Mouse (Mus musculus) small intestine, adult 2 months (tissue): ENCODE data around the gene Washc3.

Experiments used
- CTCF ChIP-seq: fragments of 200-500 bp; IDR thresholded peaks from 2 replicates; pipeline ENCODE4 v1.5.1; 2012; ENCODE audit warnings: low read depth, mild to moderate bottlenecking, control low read depth, inconsistent platforms, low read length, moderate library complexity, mixed read lengths; ENCODE audit not compliant: insufficient replicate concordance, insufficient read length; ENCODE audit errors: extremely low read depth
- POLR2A ChIP-seq: fragments of 200-500 bp; IDR thresholded peaks from 2 replicates; pipeline ENCODE4 v1.6.1; 2012; ENCODE audit warnings: low read depth, mild to moderate bottlenecking, control low read depth, inconsistent platforms, low read length, moderate library complexity

DNA sequence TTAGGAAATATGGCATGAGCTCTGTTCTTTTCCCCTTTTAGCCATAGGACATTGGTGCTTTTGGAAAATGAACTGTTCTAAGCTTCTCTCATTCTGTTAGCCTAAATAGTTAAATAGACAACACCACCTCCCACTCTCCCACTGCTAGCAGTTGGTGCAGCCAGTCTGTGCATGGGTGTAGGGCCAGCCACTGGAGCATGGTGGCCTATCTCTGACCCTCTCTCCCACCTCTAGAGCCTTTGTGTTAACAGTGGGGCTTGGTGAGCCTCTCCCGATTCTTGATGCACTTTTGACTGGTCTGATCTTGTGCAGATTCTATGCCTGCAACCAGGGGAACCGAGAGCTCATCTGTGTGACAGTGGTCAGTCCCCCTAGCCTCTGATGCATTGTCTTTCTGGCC lies 31.9 kb downstream of the Washc3 start:
- TF ChIP-seq CTCF, result no peak
- no peak for TF ChIP-seq POLR2A
